Mouse (Mus musculus): ENCODE measurements around the gene Rnft1. TPM values are rescaled to one million over a fixed set of nuclear protein-coding genes. Genes with fewer than 3 reads are reported as not detected.
A peak's percentile ranks its signal among the peaks of the same experiment; 100 is the strongest.
"Not testable (repeated sequence)": the region's sequence is repeated elsewhere in the genome, so short reads cannot be mapped to it uniquely, and the experiment has no call there.

Gene Rnft1
- total RNA-seq, 4 experiments from 2014 or later = 42.7 to 48.1 (median 45.0) TPM

DNA sequence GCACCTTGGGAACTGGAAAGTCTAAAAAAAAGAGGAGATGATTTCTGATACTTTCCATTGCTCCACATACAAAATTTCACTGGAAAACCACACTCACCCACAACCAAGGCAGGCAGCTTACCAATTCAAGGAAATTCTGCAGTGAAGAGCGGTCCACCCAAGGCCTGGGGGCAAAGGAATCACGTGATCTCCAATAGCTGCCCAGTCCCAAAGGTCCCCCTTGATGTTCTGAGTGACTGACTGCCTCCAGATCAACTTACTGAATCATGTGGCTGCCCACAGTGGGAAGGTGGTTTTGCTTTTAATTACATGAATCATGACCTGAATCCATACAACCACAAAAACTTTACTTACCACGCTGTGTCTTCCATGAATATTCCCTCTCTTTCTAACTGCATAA, 32.8 kb downstream of the Rnft1 start:
- no peak for DNase-seq (ENCODE audit: low spot score in 2 of 2)

DNA sequence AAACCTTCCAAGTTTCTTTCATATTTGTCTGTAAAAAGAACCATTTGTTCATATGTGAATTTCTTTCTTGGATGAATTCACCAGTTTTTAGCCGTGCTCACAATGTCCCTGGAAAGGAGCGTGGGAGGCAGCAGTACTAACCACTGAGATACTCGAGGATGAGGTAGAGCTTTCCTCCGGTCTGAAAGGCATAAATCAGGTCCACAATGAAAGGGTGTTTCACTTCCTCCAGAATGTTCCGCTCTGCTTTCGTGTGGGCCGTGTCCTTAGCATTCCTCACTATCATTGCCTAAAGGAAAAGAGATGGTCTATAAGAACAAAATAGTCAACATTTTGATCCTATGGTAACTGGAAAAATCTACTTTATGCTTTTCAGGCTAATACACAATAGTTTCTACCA, 35.3 kb downstream of the Rnft1 start:
- DNase-seq (ENCODE audit: low spot score in 2 of 2) = no peak

- DNase-seq (ENCODE audit: low spot score in 2 of 2) = no peak
Measured at GRCm38 (mm10) chr11:86527528-86527927, 43.1 kb downstream of the Rnft1 start.

GRCm38 (mm10) chr11:86532834-86533233, 48.4 kb downstream of the Rnft1 start:
- no peak for DNase-seq (ENCODE audit: low spot score in 2 of 2)

GRCm38 (mm10) chr11:86533302-86533701, 48.8 kb downstream of the Rnft1 start:
- DNase-seq (ENCODE audit: low spot score in 2 of 2) = not testable (repeated sequence)

- no peak for DNase-seq (ENCODE audit: low spot score in 2 of 2)
Measured at GRCm38 (mm10) chr11:86534201-86534910, 49.9 kb downstream of the Rnft1 start.

DNA sequence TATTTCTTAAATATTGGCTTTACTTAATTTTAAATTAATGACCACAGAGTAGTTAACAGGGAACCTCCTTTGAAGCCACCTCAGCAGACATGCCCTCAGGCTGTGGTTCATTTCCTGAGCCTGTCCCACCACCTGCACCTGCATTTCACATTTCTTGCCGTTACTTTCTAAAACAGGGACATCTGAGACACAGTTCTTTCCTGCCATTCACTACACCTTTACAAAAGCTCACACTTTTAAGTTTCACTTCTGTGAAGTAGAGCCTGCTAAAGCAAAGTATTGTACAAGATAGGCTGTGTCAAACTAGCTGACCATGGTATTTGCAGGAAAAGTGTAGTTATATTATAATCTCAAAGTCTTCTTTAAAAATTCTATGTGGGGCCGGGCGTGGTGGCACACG, 54.3 kb downstream of the Rnft1 start:
- no peak for DNase-seq (ENCODE audit: low spot score in 2 of 2)

- DNase-seq (ENCODE audit: low spot score in 2 of 2) = no peak
Measured at GRCm38 (mm10) chr11:86539716-86540475, 55.4 kb downstream of the Rnft1 start.

- DNase-seq (ENCODE audit: low spot score in 2 of 2) = no peak
Measured at GRCm38 (mm10) chr11:86540476-86540845, 56.0 kb downstream of the Rnft1 start.

GRCm38 (mm10) chr11:86542851-86543250, 58.4 kb downstream of the Rnft1 start:
- DNase-seq (ENCODE audit: low spot score in 2 of 2) = no peak

DNA sequence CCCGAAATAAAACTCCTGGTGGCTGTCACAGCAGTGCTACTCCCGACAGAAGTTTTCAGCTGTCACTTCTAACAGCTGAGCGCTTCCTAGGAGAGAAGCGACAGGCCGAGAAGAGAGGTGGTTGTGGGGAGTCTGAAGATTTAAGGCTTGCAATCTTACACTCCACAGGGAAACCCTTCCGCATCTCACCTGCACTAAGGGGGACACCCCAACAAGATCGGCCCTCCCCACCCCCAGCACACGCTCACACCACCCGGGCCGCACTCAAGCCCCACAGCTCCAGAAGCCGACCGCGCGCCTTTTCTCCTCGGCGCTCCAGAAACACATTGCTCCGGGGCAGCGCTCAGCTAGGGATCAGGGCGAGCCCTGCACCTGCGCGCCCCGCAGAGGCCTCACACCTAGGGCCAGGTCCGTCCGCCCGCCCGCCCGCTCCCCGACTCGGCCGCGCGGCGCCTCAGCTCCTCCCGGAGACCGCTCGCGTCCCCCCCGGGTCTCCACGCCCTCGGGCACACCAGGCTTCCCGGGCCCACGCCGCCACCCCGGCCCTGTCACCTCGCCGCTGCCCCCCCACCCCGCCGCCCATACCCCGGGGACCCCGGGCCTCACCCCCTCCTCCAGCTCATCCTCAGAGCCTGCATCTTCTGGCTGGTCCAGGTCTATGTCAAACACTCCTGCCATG, 59.6 kb downstream of the Rnft1 start:
- no peak for DNase-seq (ENCODE audit: low spot score in 2 of 2)

- DNase-seq (ENCODE audit: low spot score in 2 of 2) = peak; percentile 97 to 99
Measured at GRCm38 (mm10) chr11:86544639-86545299, 60.3 kb downstream of the Rnft1 start, which contains the start of the genes Rps6kb1 and Tubd1. Gene Rps6kb1, minus strand, starts transcription at chr11:86544805. Gene Tubd1, plus strand, starts transcription at chr11:86544991.

DNA sequence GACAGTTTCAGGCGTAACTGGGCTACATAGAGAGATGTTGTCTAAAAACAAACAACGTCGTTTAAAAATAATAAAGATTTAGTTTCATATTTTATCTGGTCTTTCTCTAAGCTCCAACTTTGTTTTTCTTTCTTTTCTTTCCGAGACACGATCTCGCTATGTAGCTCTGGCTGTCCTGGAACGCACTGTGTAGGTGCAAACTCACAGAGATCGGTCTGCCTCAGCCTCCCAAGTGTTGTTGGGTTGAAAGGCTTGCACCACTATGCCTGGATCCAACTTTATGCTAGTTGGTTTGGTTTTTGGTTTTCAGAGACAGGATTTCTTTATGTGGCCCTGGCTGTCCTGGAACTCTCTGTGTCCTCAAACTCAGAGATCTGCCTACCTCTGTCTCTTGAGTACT, 61.1 kb downstream of the Rnft1 start:
- no peak for DNase-seq (ENCODE audit: low spot score in 2 of 2)

DNA sequence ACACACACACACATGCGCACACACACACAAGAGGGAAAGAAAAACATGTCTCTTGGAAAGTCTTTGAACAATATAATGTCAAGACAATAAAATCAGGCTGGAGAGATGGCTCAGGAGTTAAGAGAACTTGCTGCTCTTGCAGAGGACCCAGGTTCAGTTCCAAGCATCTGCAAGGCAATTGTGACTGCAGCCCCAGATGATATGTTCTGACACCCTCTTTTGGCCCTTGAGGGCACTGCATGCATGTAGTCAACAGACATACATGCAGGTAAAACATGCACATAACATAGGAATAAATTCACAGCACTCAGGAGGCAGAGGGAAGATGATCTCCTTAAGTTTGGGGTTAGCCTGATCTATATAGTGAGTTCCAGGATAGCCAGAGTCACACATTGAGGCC, 63.0 kb downstream of the Rnft1 start:
- DNase-seq (ENCODE audit: low spot score in 2 of 2) = no peak

Other genes with a start within 250 kb of the Rnft1 start
- 1 to 10 TPM; 2.1 to 4.4 (median 3.7) TPM for gene Ints2, start 227.1 kb upstream of the Rnft1 start, total RNA-seq (2022)
- gene Med13, start 127.1 kb upstream of the Rnft1 start, total RNA-seq (2022) = 10 to 100 TPM; 31.1 to 49.8 (median 34.2) TPM
- 10 to 100 TPM; 17.3 to 27.4 (median 20.1) TPM for gene Rps6kb1, start 60.1 kb downstream of the Rnft1 start, total RNA-seq (2022)
- gene Tubd1, start 60.3 kb downstream of the Rnft1 start, total RNA-seq (2022) = 1 to 10 TPM; 6.3 to 7.1 (median 6.7) TPM
- gene Vmp1, start 199.2 kb downstream of the Rnft1 start, total RNA-seq (2022) = 100 to 1,000 TPM in 1 of 4 experiments, 10 to 100 TPM in 3; 79.1 to 112 (median 82.8) TPM
- gene Ptrh2, start 199.3 kb downstream of the Rnft1 start, total RNA-seq (2022) = 1 to 10 TPM; 5.9 to 7.0 (median 6.3) TPM